Mouse (Mus musculus) ES-E14 (cell line): ENCODE data around the gene Ppm1h. TPM values are rescaled to one million over a fixed set of nuclear protein-coding genes. Genes with fewer than 3 reads are reported as not detected.

Experiments
- DNase-seq: peaks from one replicate; pipeline ENCODE4 v3.0.0-alpha.2; 2013; ENCODE audit warnings: low read depth, low spot score
- H3K27ac ChIP-seq: 2 replicates; pipeline ENCODE4 v1.5.1; 2012; ENCODE audit warnings: low read depth, mild to moderate bottlenecking, low read length, moderate library complexity, mixed read lengths; ENCODE audit not compliant: poor library complexity, insufficient read depth, severe bottlenecking
- H3K36me3 ChIP-seq: 2 replicates; pipeline ENCODE4 v1.6.1; 2012; ENCODE audit warnings: mild to moderate bottlenecking, low read length, moderate library complexity, mixed read lengths; ENCODE audit not compliant: control insufficient read depth, poor library complexity, insufficient read depth, severe bottlenecking
- H3K4me1 ChIP-seq, 2 experiments: fragments of 150-350 bp in 1 of 2; sonication (generic) in 1 of 2; 2 replicates each; pipeline ENCODE4 v1.6.1; 2012; ENCODE audit warnings: low read length in 2 of 2, mild to moderate bottlenecking in 1 of 2, mixed read lengths in 1 of 2; ENCODE audit not compliant: control insufficient read depth in 2 of 2, insufficient read depth in 2 of 2, poor library complexity in 1 of 2
- H3K4me3 ChIP-seq, 2 experiments: fragments of 150-350 bp in 1 of 2; sonication (generic) in 1 of 2; 2 replicates each; pipeline ENCODE4 v1.5.1; 2012; ENCODE audit warnings: low read length in 2 of 2, low read depth in 1 of 2, mild to moderate bottlenecking in 1 of 2, mixed read lengths in 1 of 2; ENCODE audit not compliant: insufficient read depth in 1 of 2, poor library complexity in 1 of 2, severe bottlenecking in 1 of 2
- H3K9ac ChIP-seq: 2 replicates; pipeline ENCODE4 v1.6.1; 2012; ENCODE audit warnings: low read depth, mild to moderate bottlenecking, low read length, mixed read lengths; ENCODE audit not compliant: poor library complexity, insufficient read depth, severe bottlenecking
- H3K9me3 ChIP-seq: fragments of 150-350 bp; sonication (generic); 2 replicates; pipeline ENCODE4 v1.6.1; 2012; ENCODE audit warnings: low read depth, mild to moderate bottlenecking, low read length; ENCODE audit not compliant: control insufficient read depth, insufficient read depth
- CHD2 ChIP-seq: IDR thresholded peaks from 2 replicates; pipeline ENCODE4 v1.6.1; 2014; ENCODE audit warnings: mild to moderate bottlenecking, low read depth, low read length, inconsistent platforms
- HCFC1 ChIP-seq: IDR thresholded peaks from 2 replicates; pipeline ENCODE4 v1.6.1; 2012; ENCODE audit warnings: low read length, inconsistent platforms, borderline replicate concordance; ENCODE audit not compliant: insufficient read depth
- MAFK ChIP-seq: IDR thresholded peaks from 2 replicates; pipeline ENCODE4 v1.6.1; 2014; ENCODE audit warnings: mild to moderate bottlenecking, low read depth, low read length, inconsistent platforms; ENCODE audit not compliant: insufficient read depth
- ZC3H11A ChIP-seq: IDR thresholded peaks from 2 replicates; pipeline ENCODE4 v1.6.1; 2012; ENCODE audit warnings: low read depth, mild to moderate bottlenecking, inconsistent platforms, low read length, borderline replicate concordance
- ZNF384 ChIP-seq: IDR thresholded peaks from 2 replicates; pipeline ENCODE4 v1.6.1; 2012; ENCODE audit warnings: low read depth, low read length, inconsistent platforms
- in situ Hi-C, 2 experiments: fragments of 600-800 bp; cut with MboI; formaldehyde crosslinking; loops; one replicate each; pipeline ENCODE4 v1.15.1; 2025; ENCODE audit warnings: low sequenced_read_pairs in 2 of 2, inconsistent platforms in 1 of 2; ENCODE audit not compliant: unreplicated experiment in 2 of 2
- total RNA-seq: library from RNA; depleted of rRNA; stranded (reverse); fragments of 300-350 nt; gene quantifications from 2 replicates; pipeline ENCODE4 v1.2.3, GENCODE M21; 2012

Gene Ppm1h
- total RNA-seq, 1 experiment, result 4.5 TPM

- H3K9ac ChIP-seq, result no peak overlapping the region
- TF ChIP-seq ZC3H11A (no peak), ZNF384 (no peak), MAFK (no peak), CHD2 (no peak), HCFC1 (no peak)
- H3K9me3 ChIP-seq, result no peaks in the 10 kb centered on the region
- H3K4me3 ChIP-seq, result no peak overlapping the region
- in situ Hi-C loops, result no loop called here
- H3K27ac ChIP-seq, result no peak overlapping the region
- peaks cover 0 to 5% of the 10 kb centered on the region in 2 experiments; a peak in 1 of 4 replicates for H3K4me1 ChIP-seq
- DNase-seq, result no peak
- no peaks in the 10 kb centered on the region for H3K36me3 ChIP-seq
Measured at GRCm38 (mm10) chr10:122909406-122910032, 231.0 kb downstream of the Ppm1h start.

GRCm38 (mm10) chr10:122910798-122911225 lies 232.2 kb downstream of the Ppm1h start:
- no peak for TF ChIP-seq ZC3H11A
- TF ChIP-seq ZNF384, result no peak
- TF ChIP-seq CHD2, result no peak
- TF ChIP-seq MAFK, result no peak
- TF ChIP-seq HCFC1, result no peak
- DNase-seq, result no peak
- Histone ChIP-seq H3K4me3 (no peak overlapping the region), H3K27ac (no peak overlapping the region), H3K36me3 (no peaks in the 10 kb centered on the region), H3K9me3 (no peaks in the 10 kb centered on the region), H3K9ac (no peak overlapping the region), H3K4me1 (peaks cover 0 to 5% of the 10 kb centered on the region in 2 experiments; a peak in 1 of 4 replicates)
- in situ Hi-C loops, result no loop called here

DNA sequence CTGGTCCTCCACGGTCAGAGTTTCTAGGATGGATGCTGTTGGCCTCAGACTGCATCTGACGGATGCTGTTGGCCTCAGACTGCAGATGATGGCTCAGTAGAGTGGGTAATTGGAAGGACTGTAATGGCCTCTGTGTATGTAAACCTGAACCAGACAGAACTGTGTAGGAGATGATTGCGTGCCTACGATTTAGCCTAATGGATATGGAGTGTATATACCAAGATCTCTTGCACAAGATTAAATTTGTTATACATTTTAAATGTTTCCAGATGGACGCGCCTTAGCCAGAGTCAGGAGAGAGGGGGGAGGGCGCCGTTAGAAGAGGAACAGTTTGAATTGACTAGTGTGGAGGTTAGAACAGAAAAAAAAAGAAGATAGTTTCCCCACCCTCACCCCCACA lies 233.1 kb downstream of the Ppm1h start:
- no peak for DNase-seq
- Histone ChIP-seq H3K9ac (no peak overlapping the region), H3K4me1 (peaks cover 0 to 5% of the 10 kb centered on the region in 2 experiments; a peak in 1 of 4 replicates), H3K27ac (no peak overlapping the region), H3K36me3 (no peaks in the 10 kb centered on the region), H3K4me3 (peak overlapping the region in 1 of 2 experiments; percentile 35; a peak in 1 of 4 replicates), H3K9me3 (no peaks in the 10 kb centered on the region)
- in situ Hi-C loops, result no loop called here
- TF ChIP-seq MAFK, result no peak
- TF ChIP-seq HCFC1, result no peak
- no peak for TF ChIP-seq ZC3H11A
- no peak for TF ChIP-seq ZNF384

GRCm38 (mm10) chr10:122912086-122912690 lies 233.6 kb downstream of the Ppm1h start:
- TF ChIP-seq HCFC1 (no peak), ZNF384 (no peak), MAFK (no peak), CHD2 (no peak), ZC3H11A (no peak)
- in situ Hi-C loops, result no loop called here
- Histone ChIP-seq H3K36me3 (no peaks in the 10 kb centered on the region), H3K9ac (no peak overlapping the region), H3K27ac (no peak overlapping the region), H3K4me3 (peak overlapping the region in 1 of 2 experiments; percentile 38; a peak in 1 of 4 replicates), H3K4me1 (peaks cover 0 to 5% of the 10 kb centered on the region in 2 experiments; a peak in 1 of 4 replicates), H3K9me3 (no peaks in the 10 kb centered on the region)
- DNase-seq, result no peak
